Mouse (Mus musculus) hindbrain, embryonic 11.5 days (tissue): ENCODE measurements around the gene Cryga. TPM values are rescaled to one million over a fixed set of nuclear protein-coding genes. Genes with fewer than 3 reads are reported as not detected.

Source experiments
- polyA plus RNA-seq: library from polyadenylated mRNA; unstranded; fragments of >200 nt; fragmentation: Nextera tagmentation; extraction: Ambion mirVana; gene quantifications from 2 replicates; pipeline ENCODE4 v1.2.1, GENCODE M21; 2014

Cryga gene
- polyA plus RNA-seq, 1 experiment from 2014 or later = not detected

Other genes starting within 250 kb of the Cryga start
- gene Plekhm3, start 146.5 kb downstream of the Cryga start, polyA plus RNA-seq = 6.8 and 9.6 TPM in 2 replicates
- gene Akr1cl, start 70.6 kb downstream of the Cryga start, polyA plus RNA-seq = 0.36 and 0.68 TPM in 2 replicates
- gene Cryge, start 52.2 kb downstream of the Cryga start, polyA plus RNA-seq = 0.33 TPM in 1 of 2 replicates, not detected in the other
- not detected in 2 replicates for gene Crygd, start 39.9 kb downstream of the Cryga start, polyA plus RNA-seq
- not detected in 2 replicates for gene Crygc, start 29.7 kb downstream of the Cryga start, polyA plus RNA-seq
- gene Crygb, start 21.1 kb downstream of the Cryga start, polyA plus RNA-seq = not detected in 2 replicates
- not detected in 2 replicates for gene Gm28845, start 16.2 kb upstream of the Cryga start, polyA plus RNA-seq
- gene D630023F18Rik, start 19.8 kb upstream of the Cryga start, polyA plus RNA-seq = 0.22 TPM in 1 of 2 replicates, not detected in the other
- gene Idh1, start 83.1 kb upstream of the Cryga start, polyA plus RNA-seq = 436 and 480 TPM in 2 replicates
- gene Pikfyve, start 83.3 kb upstream of the Cryga start, polyA plus RNA-seq = 23.9 and 29.0 TPM in 2 replicates
- gene Pth2r, start 178.7 kb upstream of the Cryga start, polyA plus RNA-seq = 0.34 and 1.5 TPM in 2 replicates